Mouse (Mus musculus) heart, embryonic 15.5 days (tissue): ENCODE data around the gene Zdhhc1. TPM values are rescaled to one million over a fixed set of nuclear protein-coding genes. Genes with fewer than 3 reads are reported as not detected.

ENCODE experiments used
- ATAC-seq: fragments of 200-750 bp; cut with Nextera tagmentation; replicated peaks from 2 replicates; pipeline ENCODE4 v1.8.0; 2017; ENCODE audit warnings: low read depth, moderate TSS enrichment; ENCODE audit not compliant: insufficient number of reproducible peaks, insufficient read depth, low FRiP score
- H3K27ac ChIP-seq: fragments of 300-500 bp; sonication (generic); 2 replicates; pipeline ENCODE4 v1.5.1; 2015; ENCODE audit warnings: mild to moderate bottlenecking, inconsistent platforms
- H3K27me3 ChIP-seq: fragments of 300-500 bp; sonication (generic); 2 replicates; pipeline ENCODE4 v1.6.1; 2015; ENCODE audit warnings: inconsistent platforms
- H3K36me3 ChIP-seq: fragments of 300-500 bp; sonication (generic); 2 replicates; pipeline ENCODE4 v1.6.1; 2015; ENCODE audit warnings: mild to moderate bottlenecking, inconsistent platforms
- H3K4me1 ChIP-seq: fragments of 300-500 bp; sonication (generic); replicated peaks from 2 replicates; pipeline ENCODE4 v1.6.1; 2015; ENCODE audit warnings: inconsistent platforms
- H3K4me2 ChIP-seq: fragments of 300-500 bp; sonication (generic); 2 replicates; pipeline ENCODE4 v1.6.1; 2015; ENCODE audit warnings: inconsistent platforms, mild to moderate bottlenecking, moderate library complexity
- H3K4me3 ChIP-seq: fragments of 300-500 bp; sonication (generic); 2 replicates; pipeline ENCODE4 v1.5.1; 2015; ENCODE audit warnings: mild to moderate bottlenecking, inconsistent platforms
- H3K9ac ChIP-seq: fragments of 300-500 bp; sonication (generic); 2 replicates; pipeline ENCODE4 v1.6.1; 2015; ENCODE audit warnings: mild to moderate bottlenecking, inconsistent platforms
- H3K9me3 ChIP-seq: fragments of 300-500 bp; sonication (generic); replicated peaks from 2 replicates; pipeline ENCODE4 v1.6.1; 2016; ENCODE audit warnings: inconsistent platforms
- WGBS: fragments of 180-500 bp; shearing (Covaris S2); methylation state at CpG from one replicate; pipeline ENCODE4 v1.1.7; 2015; ENCODE audit warnings: mixed read lengths; 5-methylcytosine and 5-hydroxymethylcytosine counted together
- polyA plus RNA-seq: library from polyadenylated mRNA; unstranded; fragments of >200 nt; fragmentation: Nextera tagmentation; extraction: Ambion mirVana; gene quantifications from 2 replicates; pipeline ENCODE4 v1.2.1, GENCODE M21; 2015

Zdhhc1 gene
- 23.2 and 30.7 TPM in 2 replicates for polyA plus RNA-seq

GRCm38 (mm10) chr8:105496439-105497180 is at the start of gene Zdhhc1:
TSS of gene Zdhhc1 (minus strand) at chr8:105496902.
- H3K9ac ChIP-seq: peak within 1 kb of the TSS; percentile 73
- H3K27ac ChIP-seq: peak within 1 kb of the TSS; percentile 63
- no peaks in the 10 kb centered on the region for H3K36me3 ChIP-seq
- peak within 1 kb of the TSS; percentile 75 for H3K4me3 ChIP-seq
- WGBS: under 1% methylated on average over 62 of the region's 68 CpGs
- no peaks in the 10 kb centered on the region for H3K9me3 ChIP-seq
- peaks cover 15% of the 10 kb centered on the region for H3K4me1 ChIP-seq
- no peaks in the 10 kb centered on the region for H3K27me3 ChIP-seq
- peak within 1 kb of the TSS; percentile 79 for H3K4me2 ChIP-seq
- peak; percentile 85 for ATAC-seq

DNA sequence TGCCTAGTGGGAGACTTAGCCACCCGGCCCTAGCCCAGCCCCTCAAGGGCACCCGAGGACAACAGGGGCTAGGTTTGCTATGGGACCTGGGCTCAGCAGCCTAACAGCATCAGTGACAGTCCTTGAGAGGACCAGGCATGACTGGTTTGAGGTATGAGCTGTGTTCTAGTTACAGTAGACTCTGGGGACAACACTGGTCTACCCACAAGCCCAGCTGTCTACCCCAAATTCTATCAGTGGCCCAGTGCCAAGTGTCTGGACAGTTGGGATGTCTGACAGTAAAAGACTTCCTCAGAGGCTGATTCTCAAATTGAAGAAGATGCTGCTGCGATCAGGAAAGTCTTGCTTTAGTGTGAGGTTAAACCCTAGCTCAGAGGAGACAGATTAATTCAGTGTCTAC is 48.5 kb upstream of the Zdhhc1 start:
- H3K4me3 ChIP-seq: no peak overlapping the region
- H3K4me2 ChIP-seq: no peak overlapping the region
- no peaks in the 10 kb centered on the region for H3K9me3 ChIP-seq
- H3K9ac ChIP-seq: no peak overlapping the region
- 65% methylated on average over 3 of the region's 3 CpGs for WGBS
- no peaks in the 10 kb centered on the region for H3K27me3 ChIP-seq
- H3K4me1 ChIP-seq: peaks cover 35% of the 10 kb centered on the region
- peaks cover 2% of the 10 kb centered on the region; the same call in 1 of the 2 replicates for H3K36me3 ChIP-seq
- no peak for ATAC-seq
- H3K27ac ChIP-seq: peak overlapping the region; percentile 45; the same call in 1 of the 2 replicates

- peak overlapping the region; percentile 45; the same call in 1 of the 2 replicates for H3K27ac ChIP-seq
- H3K9me3 ChIP-seq: no peaks in the 10 kb centered on the region
- no peak overlapping the region for H3K4me2 ChIP-seq
- H3K27me3 ChIP-seq: no peaks in the 10 kb centered on the region
- H3K9ac ChIP-seq: no peak overlapping the region
- H3K4me1 ChIP-seq: peaks cover 35% of the 10 kb centered on the region
- WGBS: 28% methylated on average over 7 of the region's 7 CpGs
- no peak overlapping the region for H3K4me3 ChIP-seq
- H3K36me3 ChIP-seq: peaks cover 2% of the 10 kb centered on the region; the same call in 1 of the 2 replicates
- ATAC-seq: no peak
These were observed 48.0 kb upstream of the Zdhhc1 start for GRCm38 (mm10) chr8:105544544-105545205.

DNA sequence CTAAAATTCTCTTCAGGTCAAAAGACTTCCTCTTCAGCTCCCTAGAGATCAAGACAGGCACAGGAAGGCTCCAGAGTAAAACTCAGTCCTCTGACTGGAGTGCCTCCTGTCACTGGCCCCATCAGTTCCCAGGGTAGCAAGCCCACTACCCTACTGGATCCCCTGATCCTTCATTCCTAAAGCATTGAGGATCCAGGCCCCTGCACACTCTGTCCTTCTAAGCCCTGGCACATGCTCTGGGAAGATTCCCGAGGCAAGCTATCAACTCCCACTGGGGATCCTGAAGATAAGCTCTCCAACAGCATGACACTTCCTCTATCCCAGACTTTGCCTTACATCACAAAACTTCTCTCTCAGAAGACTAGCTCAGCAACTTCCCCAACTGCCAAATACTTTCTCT is 47.0 kb upstream of the Zdhhc1 start:
- no peak overlapping the region for H3K4me3 ChIP-seq
- H3K27me3 ChIP-seq: no peaks in the 10 kb centered on the region
- ATAC-seq: no peak
- peak overlapping the region; percentile 48 for H3K27ac ChIP-seq
- 9% methylated on average over 1 of the region's 1 CpGs for WGBS
- peaks cover 35% of the 10 kb centered on the region for H3K4me1 ChIP-seq
- H3K4me2 ChIP-seq: no peak overlapping the region
- peaks cover 9% of the 10 kb centered on the region; the same call in 1 of the 2 replicates for H3K36me3 ChIP-seq
- no peaks in the 10 kb centered on the region for H3K9me3 ChIP-seq
- no peak overlapping the region for H3K9ac ChIP-seq

- Histone ChIP-seq H3K4me2 (no peak overlapping the region), H3K9me3 (no peaks in the 10 kb centered on the region), H3K27ac (no peak overlapping the region), H3K27me3 (no peaks in the 10 kb centered on the region), H3K4me3 (no peak overlapping the region), H3K9ac (no peak overlapping the region), H3K36me3 (peaks cover 18% of the 10 kb centered on the region; the same call in 1 of the 2 replicates), H3K4me1 (peaks cover 35% of the 10 kb centered on the region)
- 93% methylated on average over 2 of the region's 2 CpGs for WGBS
- ATAC-seq: no peak
These were observed 46.1 kb upstream of the Zdhhc1 start for GRCm38 (mm10) chr8:105542808-105543207.

- no peak overlapping the region for H3K4me3 ChIP-seq
- H3K9me3 ChIP-seq: no peaks in the 10 kb centered on the region
- WGBS: 87% methylated on average over 3 of the region's 3 CpGs
- no peak overlapping the region for H3K27ac ChIP-seq
- ATAC-seq: no peak
- no peaks in the 10 kb centered on the region for H3K27me3 ChIP-seq
- peaks cover 24% of the 10 kb centered on the region; the same call in 1 of the 2 replicates for H3K36me3 ChIP-seq
- peaks cover 35% of the 10 kb centered on the region for H3K4me1 ChIP-seq
- no peak overlapping the region for H3K4me2 ChIP-seq
- no peak overlapping the region for H3K9ac ChIP-seq
These were observed 45.4 kb upstream of the Zdhhc1 start for GRCm38 (mm10) chr8:105542032-105542656.

GRCm38 (mm10) chr8:105538940-105539339 is 42.2 kb upstream of the Zdhhc1 start:
- WGBS: 88% methylated on average over 4 of the region's 4 CpGs
- H3K9ac ChIP-seq: no peak overlapping the region
- H3K4me3 ChIP-seq: no peak overlapping the region
- ATAC-seq: no peak
- no peaks in the 10 kb centered on the region for H3K27me3 ChIP-seq
- no peak overlapping the region for H3K4me2 ChIP-seq
- H3K9me3 ChIP-seq: no peaks in the 10 kb centered on the region
- H3K36me3 ChIP-seq: peaks cover 34% of the 10 kb centered on the region; the same call in 1 of the 2 replicates
- H3K4me1 ChIP-seq: peaks cover 8% of the 10 kb centered on the region
- no peak overlapping the region for H3K27ac ChIP-seq

- Histone ChIP-seq H3K4me3 (no peak overlapping the region), H3K27ac (no peak overlapping the region), H3K36me3 (peaks cover 34% of the 10 kb centered on the region; the same call in 1 of the 2 replicates), H3K4me2 (no peak overlapping the region), H3K9ac (no peak overlapping the region), H3K27me3 (no peaks in the 10 kb centered on the region), H3K4me1 (peaks cover 14% of the 10 kb centered on the region), H3K9me3 (no peaks in the 10 kb centered on the region)
- ATAC-seq: no peak
- 88% methylated on average over 6 of the region's 6 CpGs for WGBS
These were observed 40.4 kb upstream of the Zdhhc1 start for GRCm38 (mm10) chr8:105537011-105537677.

DNA sequence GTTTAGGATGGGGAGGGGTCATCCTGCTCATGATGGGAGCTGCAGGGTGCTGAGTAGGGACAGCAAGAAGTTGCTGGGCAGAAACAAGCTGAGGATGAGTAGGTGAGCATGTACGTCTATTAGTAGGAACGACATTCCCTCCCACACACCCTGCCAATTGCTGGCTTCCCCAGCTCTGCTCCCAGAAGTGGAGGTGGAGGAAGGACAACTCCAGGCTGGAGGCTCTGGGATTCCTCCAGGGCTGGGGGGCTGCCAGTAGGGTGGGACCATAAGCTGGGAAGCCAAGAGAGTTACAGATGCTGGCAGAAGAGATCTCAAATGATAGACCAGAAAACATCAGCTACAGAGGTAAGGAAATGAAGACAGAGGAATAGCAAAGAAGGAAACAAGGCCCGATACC is 39.8 kb upstream of the Zdhhc1 start:
- H3K4me3 ChIP-seq: no peak overlapping the region
- WGBS: 88% methylated on average over 3 of the region's 3 CpGs
- H3K4me1 ChIP-seq: peaks cover 14% of the 10 kb centered on the region
- no peaks in the 10 kb centered on the region for H3K9me3 ChIP-seq
- ATAC-seq: no peak
- H3K36me3 ChIP-seq: peaks cover 32% of the 10 kb centered on the region; the same call in 1 of the 2 replicates
- H3K27me3 ChIP-seq: no peaks in the 10 kb centered on the region
- H3K27ac ChIP-seq: no peak overlapping the region
- no peak overlapping the region for H3K4me2 ChIP-seq
- no peak overlapping the region for H3K9ac ChIP-seq

DNA sequence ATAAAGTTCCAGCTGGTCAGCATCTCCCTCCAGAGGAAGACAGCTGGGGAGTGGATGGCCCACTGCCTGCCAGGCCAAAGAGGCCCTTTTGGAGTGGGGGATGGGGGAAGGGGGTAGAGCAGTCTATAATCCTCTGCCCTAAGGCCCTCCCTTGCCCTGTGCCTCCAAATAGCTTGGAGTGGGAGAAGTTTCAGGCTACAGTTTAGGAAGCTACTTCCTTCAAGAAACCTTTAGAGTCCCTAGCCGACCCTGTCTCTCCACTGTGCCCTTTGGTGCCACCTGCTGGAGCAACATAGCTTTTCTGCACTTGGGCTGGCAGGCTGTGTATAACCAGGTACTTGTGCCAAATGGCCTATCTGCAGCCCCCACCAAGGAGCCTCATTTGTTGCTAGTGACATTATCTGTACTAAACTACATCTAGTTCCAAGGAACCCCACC is 37.2 kb upstream of the Zdhhc1 start:
- Histone ChIP-seq H3K36me3 (peaks cover 35% of the 10 kb centered on the region; the same call in 1 of the 2 replicates), H3K4me2 (no peak overlapping the region)

More for the DNA sequence above, 37.2 kb upstream of the Zdhhc1 start:
- Histone ChIP-seq H3K27ac (peak overlapping the region; percentile 41), H3K9ac (no peak overlapping the region), H3K4me1 (peaks cover 14% of the 10 kb centered on the region), H3K9me3 (no peaks in the 10 kb centered on the region), H3K27me3 (no peaks in the 10 kb centered on the region), H3K4me3 (no peak overlapping the region)
- peak; percentile 57; the same call in 1 of the 2 replicates for ATAC-seq
- 0% methylated on average over 1 of the region's 1 CpGs for WGBS
